Mouse (Mus musculus) megakaryocyte progenitor cell, adult 5-6 weeks (primary cell): ENCODE results near the gene Gm16223. TPM values are rescaled to one million over a fixed set of nuclear protein-coding genes. Genes with fewer than 3 reads are reported as not detected.

Experiments
- ATAC-seq: replicated peaks from 2 replicates; pipeline ENCODE4 v1.8.0; 2016; ENCODE audit warnings: mild to moderate bottlenecking, moderate TSS enrichment, inconsistent platforms; ENCODE audit not compliant: poor library complexity
- total RNA-seq, 2 experiments: library from RNA; stranded (forward) in 1 of 2; stranded (reverse) in 1 of 2; fragments of 157-497, 149-512 nt in 1 of 2; fragments of 200-1000 nt in 1 of 2; gene quantifications; 2 replicates each; pipeline versions ENCODE4 v1.2.3 to v1.2.4; 2015 to 2017

The Gm16223 gene
- total RNA-seq, 2 experiments from 2014 or later, result not detected

- no peak for ATAC-seq
Observed at GRCm38 (mm10) chr5:42211554-42212338, 144.0 kb downstream of the Gm16223 start.

- no peak for ATAC-seq
Observed at GRCm38 (mm10) chr5:42212353-42212752, 144.6 kb downstream of the Gm16223 start.

GRCm38 (mm10) chr5:42224840-42225239 is 157.1 kb downstream of the Gm16223 start:
- ATAC-seq, result no peak

GRCm38 (mm10) chr5:42228631-42229030 is 160.9 kb downstream of the Gm16223 start:
- ATAC-seq, result no peak

- ATAC-seq, result no peak
Observed at GRCm38 (mm10) chr5:42239291-42239690, 171.5 kb downstream of the Gm16223 start.

GRCm38 (mm10) chr5:42239806-42240205 is 172.0 kb downstream of the Gm16223 start:
- no peak for ATAC-seq

GRCm38 (mm10) chr5:42250376-42250775 is 182.6 kb downstream of the Gm16223 start:
- no peak for ATAC-seq

Other genes starting within 250 kb of the Gm16223 start
- gene Bod1l, start 223.6 kb upstream of the Gm16223 start, total RNA-seq (2015), result 34.4 and 38.1 TPM in 2 replicates
- gene Bod1l, start 223.6 kb upstream of the Gm16223 start, total RNA-seq (2017), result 31.5 and 42.6 TPM in 2 replicates